Mouse (Mus musculus): ENCODE measurements around the gene Fads2. TPM values are rescaled to one million over a fixed set of nuclear protein-coding genes. Genes with fewer than 3 reads are reported as not detected.

Gene Fads2
- total and polyA plus RNA-seq, 2 experiments, result 284 to 618 TPM

DNA sequence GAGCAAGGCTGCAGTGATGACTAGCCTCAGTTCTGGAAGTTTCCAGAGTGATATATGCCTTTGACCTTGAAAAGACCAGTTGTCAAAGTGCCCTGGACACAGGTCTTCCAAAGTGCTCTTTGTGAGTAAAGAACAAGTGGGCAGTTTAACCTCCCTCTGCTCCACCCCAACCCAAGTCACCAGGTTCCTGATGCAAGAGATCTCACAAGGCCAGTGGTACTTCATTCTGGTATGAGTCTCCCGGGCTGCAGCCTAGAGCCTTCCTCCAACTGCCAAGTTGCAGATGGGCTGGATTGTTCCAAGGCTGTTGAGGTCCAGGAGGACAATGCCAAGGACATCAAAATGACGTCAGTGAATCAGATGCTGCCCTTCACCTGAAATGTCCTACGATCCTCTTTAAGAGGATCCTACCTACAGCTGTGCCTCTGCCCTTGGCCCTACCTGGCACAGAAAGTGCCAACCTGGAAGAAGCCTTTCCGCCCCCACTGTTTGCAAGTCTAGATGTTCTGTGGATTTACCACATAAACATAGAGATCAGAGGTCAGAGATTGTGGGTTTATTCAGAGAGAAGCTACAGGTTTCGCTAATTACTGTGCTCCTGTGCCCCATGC is 20.6 kb upstream of the Fads2 start:
- WGBS, result 28% methylated on average over 5 of the region's 5 CpGs
- Histone ChIP-seq H3K36me3 (ENCODE audit: control insufficient read depth, insufficient read depth, low read length) (no peaks in the 10 kb centered on the region), H3K27me3 (ENCODE audit: control insufficient read depth, insufficient read depth, low read length) (no peaks in the 10 kb centered on the region), H3K4me3 (ENCODE audit: insufficient read depth, low read depth, low read length) (no peak overlapping the region), H3K79me2 (ENCODE audit: control insufficient read depth, insufficient read depth, low read length) (no peaks in the 10 kb centered on the region), H3K9ac (ENCODE audit: low read depth, low read length) (no peak overlapping the region), H3K4me1 (ENCODE audit: control insufficient read depth, insufficient read depth, low read length) (peaks cover 16% of the 10 kb centered on the region), H3K27ac (replicated peaks; ENCODE audit: insufficient read depth, low read depth, low read length) (peak overlapping the region; percentile 72)
- peak; percentile 100 for DNase-seq (ENCODE audit: extremely low read depth, low read depth, low spot score)
- TF ChIP-seq POLR2A (IDR thresholded peaks at IDR 0.05; ENCODE audit: extremely low read depth, insufficient read depth, low read length), result no peak
- TF ChIP-seq CTCF (IDR thresholded peaks at IDR 0.05; ENCODE audit: low read depth, low read length), result no peak

DNA sequence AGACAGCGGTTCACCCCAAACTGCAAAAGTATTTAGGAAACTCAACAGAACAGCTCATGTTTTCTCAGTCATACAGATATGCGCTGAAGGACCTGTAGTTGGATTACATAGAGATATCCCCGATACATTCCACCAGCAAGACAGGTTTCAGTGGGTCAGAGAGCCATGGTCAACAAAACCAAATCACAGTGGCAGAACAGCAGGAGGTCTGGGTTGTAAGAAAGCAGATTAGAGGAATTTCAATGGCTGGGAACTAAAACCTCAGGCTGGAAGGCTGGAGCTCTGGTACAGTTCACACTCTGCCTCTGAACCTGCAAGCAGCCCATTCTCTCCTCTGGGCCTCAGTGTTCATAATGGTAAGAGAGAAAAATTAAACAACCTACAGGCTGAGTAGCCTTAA is 15.1 kb upstream of the Fads2 start:
- no peaks in the 10 kb centered on the region for H3K79me2 ChIP-seq (ENCODE audit: control insufficient read depth, insufficient read depth, low read length)
- no peaks in the 10 kb centered on the region for H3K27me3 ChIP-seq (ENCODE audit: control insufficient read depth, insufficient read depth, low read length)
- DNase-seq (ENCODE audit: extremely low read depth, low read depth, low spot score), result no peak
- no peak overlapping the region for H3K4me3 ChIP-seq (ENCODE audit: insufficient read depth, low read depth, low read length)
- no peak overlapping the region for H3K27ac ChIP-seq (replicated peaks; ENCODE audit: insufficient read depth, low read depth, low read length)
- no peak overlapping the region for H3K9ac ChIP-seq (ENCODE audit: low read depth, low read length)
- peaks cover under 1% of the 10 kb centered on the region; the same call in 1 of the 2 replicates for H3K4me1 ChIP-seq (ENCODE audit: control insufficient read depth, insufficient read depth, low read length)
- WGBS, result 90% methylated on average over 3 of the region's 3 CpGs
- TF ChIP-seq CTCF (IDR thresholded peaks at IDR 0.05; ENCODE audit: low read depth, low read length) (no peak), POLR2A (IDR thresholded peaks at IDR 0.05; ENCODE audit: extremely low read depth, insufficient read depth, low read length) (no peak)
- H3K36me3 ChIP-seq (ENCODE audit: control insufficient read depth, insufficient read depth, low read length), result no peaks in the 10 kb centered on the region

DNA sequence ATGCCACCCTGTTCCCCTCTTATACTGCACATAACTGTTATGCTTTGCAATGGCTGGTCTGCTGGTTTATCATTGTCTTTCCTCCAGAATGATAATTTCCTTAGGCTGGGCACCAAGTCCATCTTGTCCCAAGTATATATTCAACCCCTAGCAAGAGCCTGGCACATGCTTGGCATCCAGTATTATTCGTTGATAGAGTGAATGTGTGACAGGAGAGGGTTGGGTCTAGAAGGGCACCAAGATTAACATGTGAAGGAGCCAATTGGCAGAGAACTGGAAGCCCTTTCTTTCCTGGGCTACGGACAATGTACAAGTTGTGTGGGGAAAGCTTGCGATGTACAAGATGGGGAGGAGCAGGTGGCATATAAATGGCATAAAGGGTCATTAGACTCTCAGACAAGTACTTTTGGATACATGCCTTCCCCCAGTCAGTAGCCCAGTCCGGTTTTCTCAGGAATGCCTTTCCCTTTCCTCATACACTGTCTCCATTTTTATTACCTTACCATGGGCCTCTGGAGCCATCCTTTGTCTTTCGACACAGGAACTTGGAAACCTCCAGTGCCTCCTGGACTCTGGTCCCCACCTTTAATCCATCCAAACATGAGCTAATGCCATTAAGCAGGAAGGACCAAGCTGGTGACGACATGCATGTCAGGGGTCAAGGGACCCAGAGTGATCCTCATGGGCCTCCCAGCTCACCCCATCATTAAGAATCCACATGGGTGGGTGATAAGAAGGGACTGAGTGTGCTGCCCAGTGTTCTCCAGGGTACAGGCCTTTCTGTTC is 14.0 kb upstream of the Fads2 start:
- no peaks in the 10 kb centered on the region for H3K36me3 ChIP-seq (ENCODE audit: control insufficient read depth, insufficient read depth, low read length)
- no peak overlapping the region for H3K9ac ChIP-seq (ENCODE audit: low read depth, low read length)
- TF ChIP-seq CTCF (IDR thresholded peaks at IDR 0.05; ENCODE audit: low read depth, low read length) (no peak), POLR2A (IDR thresholded peaks at IDR 0.05; ENCODE audit: extremely low read depth, insufficient read depth, low read length) (no peak)
- no peak overlapping the region for H3K27ac ChIP-seq (replicated peaks; ENCODE audit: insufficient read depth, low read depth, low read length)
- WGBS, result 50% methylated on average over 6 of the region's 6 CpGs
- no peaks in the 10 kb centered on the region for H3K79me2 ChIP-seq (ENCODE audit: control insufficient read depth, insufficient read depth, low read length)
- H3K4me1 ChIP-seq (ENCODE audit: control insufficient read depth, insufficient read depth, low read length), result no peaks in the 10 kb centered on the region
- no peak overlapping the region for H3K4me3 ChIP-seq (ENCODE audit: insufficient read depth, low read depth, low read length)
- peak; percentile 59 for DNase-seq (ENCODE audit: extremely low read depth, low read depth, low spot score)
- no peaks in the 10 kb centered on the region for H3K27me3 ChIP-seq (ENCODE audit: control insufficient read depth, insufficient read depth, low read length)

- Histone ChIP-seq H3K79me2 (ENCODE audit: control insufficient read depth, insufficient read depth, low read length) (no peaks in the 10 kb centered on the region), H3K4me1 (ENCODE audit: control insufficient read depth, insufficient read depth, low read length) (peaks cover under 1% of the 10 kb centered on the region; the same call in 1 of the 2 replicates), H3K9ac (ENCODE audit: low read depth, low read length) (no peak overlapping the region), H3K27ac (replicated peaks; ENCODE audit: insufficient read depth, low read depth, low read length) (no peak overlapping the region), H3K36me3 (ENCODE audit: control insufficient read depth, insufficient read depth, low read length) (no peaks in the 10 kb centered on the region), H3K27me3 (ENCODE audit: control insufficient read depth, insufficient read depth, low read length) (no peaks in the 10 kb centered on the region), H3K4me3 (ENCODE audit: insufficient read depth, low read depth, low read length) (no peak overlapping the region)
- 78% methylated on average over 4 of the region's 4 CpGs for WGBS
- TF ChIP-seq POLR2A (IDR thresholded peaks at IDR 0.05; ENCODE audit: extremely low read depth, insufficient read depth, low read length) (no peak), CTCF (IDR thresholded peaks at IDR 0.05; ENCODE audit: low read depth, low read length) (no peak)
- DNase-seq (ENCODE audit: extremely low read depth, low read depth, low spot score), result no peak
Measured at GRCm38 (mm10) chr19:10112956-10113355, 11.4 kb upstream of the Fads2 start.

DNA sequence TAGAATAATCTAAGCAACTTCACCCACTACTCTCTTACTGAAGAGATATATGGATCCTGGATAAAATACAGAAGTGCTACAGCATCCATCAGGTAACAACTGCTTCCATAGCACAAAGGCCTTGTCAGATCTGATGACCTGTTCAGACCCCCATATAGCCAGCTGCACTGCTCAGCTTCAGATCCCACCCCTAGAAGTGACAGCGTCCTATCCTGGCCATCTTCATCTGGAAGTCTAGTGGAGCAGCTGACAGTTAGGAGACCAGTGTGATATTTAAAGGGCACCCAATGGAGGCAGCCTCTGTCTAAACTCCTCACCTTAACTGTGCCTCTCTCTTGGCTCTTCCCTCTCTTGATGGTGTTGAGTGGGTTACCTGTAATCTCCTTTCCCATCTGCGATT is 7.1 kb upstream of the Fads2 start:
- no peak overlapping the region for H3K27ac ChIP-seq (replicated peaks; ENCODE audit: insufficient read depth, low read depth, low read length)
- no peak overlapping the region for H3K9ac ChIP-seq (ENCODE audit: low read depth, low read length)
- peaks cover 15% of the 10 kb centered on the region for H3K4me1 ChIP-seq (ENCODE audit: control insufficient read depth, insufficient read depth, low read length)
- H3K4me3 ChIP-seq (ENCODE audit: insufficient read depth, low read depth, low read length), result no peak overlapping the region
- no peaks in the 10 kb centered on the region for H3K79me2 ChIP-seq (ENCODE audit: control insufficient read depth, insufficient read depth, low read length)
- WGBS, result 100% methylated on average over 2 of the region's 2 CpGs
- no peak for TF ChIP-seq CTCF (IDR thresholded peaks at IDR 0.05; ENCODE audit: low read depth, low read length)
- no peaks in the 10 kb centered on the region for H3K36me3 ChIP-seq (ENCODE audit: control insufficient read depth, insufficient read depth, low read length)
- no peak for DNase-seq (ENCODE audit: extremely low read depth, low read depth, low spot score)
- H3K27me3 ChIP-seq (ENCODE audit: control insufficient read depth, insufficient read depth, low read length), result no peaks in the 10 kb centered on the region

GRCm38 (mm10) chr19:10108129-10108528 is 6.6 kb upstream of the Fads2 start:
- H3K36me3 ChIP-seq (ENCODE audit: control insufficient read depth, insufficient read depth, low read length), result no peaks in the 10 kb centered on the region
- H3K27me3 ChIP-seq (ENCODE audit: control insufficient read depth, insufficient read depth, low read length), result no peaks in the 10 kb centered on the region
- H3K4me3 ChIP-seq (ENCODE audit: insufficient read depth, low read depth, low read length), result no peak overlapping the region
- 0 out of 2 replicates have a peak overlapping the region, but pooled peaks have one; percentile 23 for H3K27ac ChIP-seq (replicated peaks; ENCODE audit: insufficient read depth, low read depth, low read length)
- H3K79me2 ChIP-seq (ENCODE audit: control insufficient read depth, insufficient read depth, low read length), result no peaks in the 10 kb centered on the region
- DNase-seq (ENCODE audit: extremely low read depth, low read depth, low spot score), result peak; percentile 63
- TF ChIP-seq CTCF (IDR thresholded peaks at IDR 0.05; ENCODE audit: low read depth, low read length) (no peak), POLR2A (IDR thresholded peaks at IDR 0.05; ENCODE audit: extremely low read depth, insufficient read depth, low read length) (no peak)
- no peak overlapping the region for H3K9ac ChIP-seq (ENCODE audit: low read depth, low read length)
- 31% methylated on average over 1 of the region's 1 CpGs for WGBS
- peaks cover 19% of the 10 kb centered on the region for H3K4me1 ChIP-seq (ENCODE audit: control insufficient read depth, insufficient read depth, low read length)
